Mouse (Mus musculus): Measurements from ENCODE around the gene Pi4ka.

DNA sequence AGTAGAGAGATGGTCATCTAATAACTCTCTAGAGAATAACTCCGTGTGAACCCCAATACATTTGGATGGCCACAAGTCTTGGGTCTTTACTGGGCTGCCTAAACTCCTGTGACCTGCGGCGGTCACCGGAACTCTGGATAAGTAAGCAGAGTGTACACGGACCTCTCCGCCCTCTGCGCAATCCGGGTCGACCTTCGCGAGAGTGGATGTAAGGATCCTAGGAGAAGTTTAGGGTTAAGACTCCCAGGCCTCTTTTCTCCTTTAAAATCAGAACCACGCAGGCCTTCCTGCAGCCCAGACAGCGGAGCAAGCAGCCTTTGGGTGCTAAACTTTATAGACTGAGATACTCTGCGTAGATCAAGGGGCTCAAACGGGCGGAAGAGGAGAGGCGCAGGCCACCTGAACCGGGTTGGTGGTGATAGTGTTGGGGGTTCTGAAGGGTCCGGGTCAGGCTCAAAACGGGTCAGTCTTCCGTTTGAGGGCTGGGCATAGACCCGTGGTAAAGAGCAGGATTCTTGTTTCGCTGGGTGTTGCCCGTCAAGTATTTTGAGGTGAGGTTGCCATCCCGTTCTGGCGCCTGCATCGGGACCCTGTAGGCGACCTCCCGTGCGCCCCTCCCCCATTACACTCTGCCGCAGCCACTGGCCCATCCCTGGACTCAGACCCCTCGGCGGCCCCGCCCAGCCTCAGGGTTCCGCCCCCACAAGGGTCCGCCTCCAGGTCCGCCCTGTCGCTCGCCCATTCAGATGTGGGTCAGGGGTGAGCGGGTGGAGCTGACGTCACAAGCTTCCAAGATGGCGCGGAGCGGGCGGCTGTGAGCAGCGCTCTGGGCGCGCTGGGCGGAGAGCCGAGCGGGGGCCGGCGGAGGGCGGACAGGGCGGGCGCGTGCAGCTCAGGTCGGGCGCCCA lies 173.1 kb downstream of the Pi4ka start, which contains the start of gene Hic2:
- TF ChIP-seq MAX (IDR thresholded peaks at IDR 0.05; ENCODE audit: low read length): no peak; the same call in 1 of the 2 replicates
- no peak for TF ChIP-seq CTCF (conservative IDR thresholded peaks at IDR 0.05 in 1 of 2, IDR thresholded peaks at IDR 0.05 in 1 of 2; ENCODE audit: low read depth in 2 of 2, low read length in 2 of 2)
- no peak for TF ChIP-seq MYC (IDR thresholded peaks at IDR 0.05; ENCODE audit: low read depth, low read length)
- TF ChIP-seq NRF1 (IDR thresholded peaks at IDR 0.05; ENCODE audit: low read depth, low read length): peak; percentile 55
- peak; percentile 96 for TF ChIP-seq POLR2A (IDR thresholded peaks at IDR 0.05; ENCODE audit: low read depth, low read length)
- no peak for TF ChIP-seq EP300 (IDR thresholded peaks at IDR 0.05; ENCODE audit: low read length)
- no peak for TF ChIP-seq RAD21 (IDR thresholded peaks at IDR 0.05; ENCODE audit: low read depth, low read length)
- TF ChIP-seq MAZ (IDR thresholded peaks at IDR 0.05; ENCODE audit: low read depth, low read length): peak; percentile 79
- peak; percentile 66; the same call in 1 of the 2 replicates for TF ChIP-seq UBTF (IDR thresholded peaks at IDR 0.05; ENCODE audit: low read depth, low read length)

All from CH12.LX (cell line).